Mouse (Mus musculus) megakaryocyte, embryonic 14.5 days (primary cell): ENCODE measurements around the gene Nrxn1.

Experiments
- FLI1 ChIP-seq: IDR thresholded peaks from 2 replicates; pipeline ENCODE4 v1.6.1; 2012; ENCODE audit warnings: low read length, inconsistent platforms, mixed read lengths
- GATA1 ChIP-seq: IDR thresholded peaks from 3 replicates; pipeline ENCODE4 v1.6.1; 2012; ENCODE audit warnings: mixed read lengths, low read length, inconsistent platforms, borderline replicate concordance

DNA sequence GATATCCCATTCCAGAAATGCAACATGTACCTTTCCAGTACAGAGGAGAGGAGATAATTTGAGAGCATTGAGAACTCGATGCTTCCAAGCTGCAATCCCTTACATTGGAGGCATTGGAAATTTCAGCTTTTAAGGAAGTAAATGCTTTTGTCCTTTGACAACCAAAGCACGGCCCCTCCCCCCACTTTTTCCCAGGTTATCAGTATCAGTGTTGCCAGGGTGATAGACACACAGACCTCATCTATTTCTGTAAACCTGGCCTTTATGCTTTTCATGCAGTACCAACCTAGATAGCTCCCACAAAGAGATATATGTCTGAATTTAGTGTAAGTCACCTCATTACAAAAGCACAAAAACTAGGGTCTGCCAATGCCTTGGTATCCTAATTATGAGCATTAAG, 235.6 kb downstream of the Nrxn1 start:
- TF ChIP-seq GATA1 (no peak), FLI1 (no peak)
